Mouse (Mus musculus): ENCODE results near the gene Dpp3.
A peak's percentile ranks its signal among the peaks of the same experiment; 100 is the strongest.
"Not testable (repeated sequence)": the region's sequence is repeated elsewhere in the genome, so short reads cannot be mapped to it uniquely, and the experiment has no call there.

Gene Dpp3

DNA sequence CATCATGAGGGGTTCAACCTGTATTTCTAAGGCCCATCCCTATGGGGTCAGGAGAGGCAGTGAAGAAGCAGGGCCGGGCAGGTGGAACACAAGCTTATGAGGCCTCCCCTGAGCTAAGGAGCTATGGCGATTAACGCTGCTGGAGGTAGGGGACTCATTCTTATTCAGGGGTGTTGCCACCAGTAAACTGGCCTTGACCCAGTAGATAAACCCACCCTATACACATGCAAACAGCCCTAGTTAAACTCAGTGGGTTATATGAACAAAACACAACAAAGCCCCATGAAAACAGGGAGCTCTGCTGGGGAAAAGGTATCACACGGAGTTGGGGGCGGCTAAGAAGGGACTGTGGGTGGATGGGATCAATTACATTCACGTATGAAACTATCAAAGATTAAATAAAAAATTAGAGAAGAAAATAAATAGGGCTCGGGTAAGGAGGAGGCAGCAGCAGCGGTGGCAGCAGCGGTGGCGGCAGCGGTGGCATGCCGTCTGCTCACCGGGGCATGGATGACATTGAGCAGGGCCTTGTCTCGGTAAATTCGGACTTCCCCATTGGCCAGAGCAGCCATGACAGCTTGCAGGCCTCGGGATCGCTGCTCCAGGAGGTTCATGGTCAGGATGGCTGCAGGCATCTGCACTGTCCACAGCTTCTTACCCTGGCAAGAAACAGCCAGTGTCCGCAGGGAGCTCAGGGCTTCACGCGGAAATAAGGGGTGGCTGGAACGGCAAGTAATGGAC is 31.1 kb downstream of the Dpp3 start:
- DNase-seq (ENCODE audit: low spot score): no peak

DNA sequence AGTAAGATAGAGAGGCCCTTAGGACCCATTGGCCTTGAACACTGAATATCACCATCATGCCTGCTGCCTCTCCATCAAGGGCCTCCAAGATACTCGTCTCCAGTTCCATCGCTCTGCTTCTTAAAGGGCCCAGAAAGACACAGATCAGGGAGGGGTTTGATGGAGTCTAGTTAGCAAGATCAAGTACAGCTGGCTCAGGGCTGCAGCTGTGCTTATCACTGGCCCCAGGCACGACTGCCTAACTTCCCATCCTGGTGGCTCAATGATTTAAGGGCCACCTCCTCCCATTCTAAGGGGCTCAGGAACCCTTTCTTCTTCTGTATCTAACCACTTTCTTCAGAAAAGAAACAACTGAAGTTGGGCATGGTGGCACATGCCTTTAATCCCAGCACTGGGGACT is 36.3 kb downstream of the Dpp3 start:
- no peak for DNase-seq (ENCODE audit: low spot score)

DNA sequence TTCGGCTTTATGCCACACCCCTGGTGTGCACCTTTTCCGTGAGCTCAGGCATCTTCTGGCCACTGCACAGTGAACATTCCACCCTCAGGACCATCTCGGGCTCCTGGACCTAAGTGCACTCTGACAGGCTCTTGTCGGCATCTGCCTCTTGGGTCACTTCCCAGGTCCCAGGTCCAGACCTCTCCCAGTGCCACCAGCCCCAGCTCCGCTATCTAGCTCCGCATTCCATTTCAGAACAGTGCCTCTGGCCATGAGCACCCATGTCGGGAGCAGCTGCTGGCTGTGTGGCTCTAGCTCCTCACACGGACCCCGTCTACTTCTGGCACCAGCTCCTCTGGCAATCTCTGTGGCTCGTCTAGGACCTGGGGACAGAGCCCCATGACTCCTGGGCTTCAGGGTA is 38.3 kb downstream of the Dpp3 start:
- DNase-seq (ENCODE audit: low spot score): no peak

- DNase-seq (ENCODE audit: low spot score): no peak
These were observed 44.1 kb downstream of the Dpp3 start for GRCm38 (mm10) chr19:4883961-4884360.

- no peak for DNase-seq (ENCODE audit: low spot score)
These were observed 48.8 kb downstream of the Dpp3 start for GRCm38 (mm10) chr19:4879324-4879703.

- peak; percentile 88 for DNase-seq (ENCODE audit: low spot score)
These were observed 49.4 kb downstream of the Dpp3 start, which contains the start of gene Zdhhc24 for GRCm38 (mm10) chr19:4878405-4879323. Gene Zdhhc24, plus strand, starts transcription at chr19:4878668.

- no peak for DNase-seq (ENCODE audit: low spot score)
These were observed 50.3 kb downstream of the Dpp3 start, which contains the start of gene Actn3 for GRCm38 (mm10) chr19:4877785-4878184. Gene Actn3, minus strand, starts transcription at chr19:4877909.

GRCm38 (mm10) chr19:4876755-4877154 is 51.3 kb downstream of the Dpp3 start:
- DNase-seq (ENCODE audit: low spot score): no peak

DNA sequence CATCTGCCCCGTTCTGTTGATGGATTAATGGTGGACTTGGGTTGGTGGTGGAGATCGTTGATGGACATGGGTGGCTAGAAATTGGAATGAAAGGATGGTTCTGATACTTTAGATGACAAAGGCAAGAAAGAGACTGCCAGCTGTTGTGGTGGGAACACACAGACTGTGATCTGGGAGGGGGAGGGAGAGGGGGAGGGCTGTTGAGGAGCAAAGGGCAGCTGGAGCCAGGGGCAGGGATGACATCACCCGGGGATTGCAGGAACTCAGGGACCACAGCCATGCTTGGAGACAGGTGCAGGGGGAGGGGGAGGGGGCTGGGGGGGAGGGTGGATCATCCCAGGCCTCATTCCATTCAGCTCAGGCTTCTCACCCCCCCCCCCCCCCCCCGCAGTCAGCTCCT is 51.8 kb downstream of the Dpp3 start:
- DNase-seq (ENCODE audit: low spot score): no peak

- DNase-seq (ENCODE audit: low spot score): not testable (repeated sequence)
These were observed 53.5 kb downstream of the Dpp3 start for GRCm38 (mm10) chr19:4874613-4875012.

- no peak for DNase-seq (ENCODE audit: low spot score)
These were observed 62.9 kb downstream of the Dpp3 start for GRCm38 (mm10) chr19:4865147-4865546.

- no peak for DNase-seq (ENCODE audit: low spot score)
These were observed 65.0 kb downstream of the Dpp3 start for GRCm38 (mm10) chr19:4863048-4863447.

DNA sequence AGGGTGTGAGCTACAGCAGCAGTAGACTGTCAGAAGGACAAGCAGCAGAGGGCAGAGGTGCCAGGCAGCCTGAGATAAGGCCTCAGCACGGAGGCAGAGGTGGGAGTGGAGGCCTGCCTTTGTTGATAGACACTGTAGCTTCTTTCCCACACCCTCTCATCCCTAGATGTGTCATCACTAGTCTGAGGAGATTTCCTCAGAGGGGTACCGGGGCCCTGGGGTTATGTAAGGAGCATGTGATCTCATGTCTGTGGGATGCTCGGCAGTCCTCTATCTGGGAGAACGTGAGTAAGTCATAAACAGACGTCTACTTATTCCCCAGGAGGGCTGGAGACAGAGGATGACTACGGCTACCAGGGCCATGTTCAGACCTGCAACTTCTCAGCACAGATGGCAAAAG is 69.0 kb downstream of the Dpp3 start:
- no peak for DNase-seq (ENCODE audit: low spot score)

All from urinary bladder, postnatal 10 days (tissue).